Mouse (Mus musculus): ENCODE data around the gene Wt1. TPM values are rescaled to one million over a fixed set of nuclear protein-coding genes. Genes with fewer than 3 reads are reported as not detected.

The Wt1 gene
- polyA plus RNA-seq, 1 experiment from 2014 or later: 3.9 TPM

DNA sequence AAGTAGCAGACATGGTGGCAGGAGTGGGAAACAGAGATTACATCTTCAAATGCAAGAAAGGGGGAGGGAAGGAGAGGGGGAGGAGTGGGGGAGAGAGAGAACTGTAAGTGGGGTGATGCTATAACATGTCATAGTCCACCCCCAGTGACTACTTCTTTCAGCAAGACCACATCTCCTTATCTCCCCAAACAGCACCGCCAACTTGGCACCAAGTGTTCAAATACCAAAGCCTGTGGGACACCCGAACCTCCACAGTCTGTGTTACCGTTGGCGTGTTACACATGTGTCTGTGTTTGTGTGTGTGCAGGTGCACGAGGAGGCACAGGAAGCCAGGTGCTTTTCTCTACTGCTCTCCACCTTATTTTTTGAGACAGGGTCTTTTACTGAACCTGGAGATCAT, 92.9 kb downstream of the Wt1 start:
- no peaks in the 10 kb centered on the region for H3K36me3 ChIP-seq (ENCODE audit: control insufficient read depth, insufficient read depth)
- H3K4me3 ChIP-seq (ENCODE audit: low read depth, low read length): no peak overlapping the region
- no peaks in the 10 kb centered on the region for H3K27me3 ChIP-seq (replicated peaks; ENCODE audit: control insufficient read depth, insufficient read depth, low read length)
- H3K4me2 ChIP-seq (replicated peaks; ENCODE audit: low read depth): no peak overlapping the region
- no peaks in the 10 kb centered on the region; the same call in 1 of the 2 replicates for H3K4me1 ChIP-seq (replicated peaks; ENCODE audit: control insufficient read depth, insufficient read depth, low read length)
- H3K9ac ChIP-seq (ENCODE audit: low read depth, low read length): no peak overlapping the region
- no peak overlapping the region for H3K27ac ChIP-seq (ENCODE audit: low read depth, low read length)
- H3K9me3 ChIP-seq (ENCODE audit: control insufficient read depth): no peaks in the 10 kb centered on the region
- no peak for TF ChIP-seq CTCF (IDR thresholded peaks at IDR 0.05; ENCODE audit: low read depth)
- ATAC-seq: no peak
- 85% methylated on average over 5 of the region's 5 CpGs for WGBS

DNA sequence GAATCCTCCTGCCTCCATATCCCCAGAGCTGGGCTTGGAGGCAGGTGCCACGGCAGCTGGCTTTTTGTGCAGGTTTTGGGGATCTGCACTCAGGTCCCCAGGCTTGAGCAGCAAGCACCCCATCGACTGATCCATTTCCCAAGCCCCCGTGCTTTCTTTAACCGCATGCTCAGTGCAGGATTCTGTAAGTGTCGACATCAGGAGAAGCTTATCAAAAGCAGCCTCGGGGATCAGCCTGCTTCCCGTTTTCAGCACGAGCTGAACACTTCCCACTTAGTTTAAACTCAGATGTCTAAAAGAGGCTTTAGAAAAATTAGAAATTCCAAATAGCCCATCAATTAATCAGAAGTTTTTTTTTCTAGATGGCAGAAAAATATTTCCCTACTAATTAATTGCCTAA, 93.3 kb downstream of the Wt1 start:
- 55% methylated on average over 8 of the region's 8 CpGs for WGBS
- Histone ChIP-seq H3K36me3 (ENCODE audit: control insufficient read depth, insufficient read depth) (no peaks in the 10 kb centered on the region), H3K9me3 (ENCODE audit: control insufficient read depth) (no peaks in the 10 kb centered on the region), H3K27ac (ENCODE audit: low read depth, low read length) (no peak overlapping the region), H3K27me3 (replicated peaks; ENCODE audit: control insufficient read depth, insufficient read depth, low read length) (no peaks in the 10 kb centered on the region), H3K9ac (ENCODE audit: low read depth, low read length) (no peak overlapping the region), H3K4me1 (replicated peaks; ENCODE audit: control insufficient read depth, insufficient read depth, low read length) (no peaks in the 10 kb centered on the region; the same call in 1 of the 2 replicates), H3K4me3 (ENCODE audit: low read depth, low read length) (no peak overlapping the region), H3K4me2 (replicated peaks; ENCODE audit: low read depth) (no peak overlapping the region)
- no peak for TF ChIP-seq CTCF (IDR thresholded peaks at IDR 0.05; ENCODE audit: low read depth)
- ATAC-seq: no peak

GRCm38 (mm10) chr2:105220738-105221303, 94.5 kb downstream of the Wt1 start:
- 77% methylated on average over 9 of the region's 9 CpGs for WGBS
- no peak overlapping the region for H3K4me2 ChIP-seq (replicated peaks; ENCODE audit: low read depth)
- no peak overlapping the region for H3K27ac ChIP-seq (ENCODE audit: low read depth, low read length)
- ATAC-seq: no peak
- H3K4me1 ChIP-seq (replicated peaks; ENCODE audit: control insufficient read depth, insufficient read depth, low read length): no peaks in the 10 kb centered on the region; the same call in 1 of the 2 replicates
- no peaks in the 10 kb centered on the region for H3K27me3 ChIP-seq (replicated peaks; ENCODE audit: control insufficient read depth, insufficient read depth, low read length)
- H3K9ac ChIP-seq (ENCODE audit: low read depth, low read length): no peak overlapping the region
- no peaks in the 10 kb centered on the region for H3K36me3 ChIP-seq (ENCODE audit: control insufficient read depth, insufficient read depth)
- H3K4me3 ChIP-seq (ENCODE audit: low read depth, low read length): no peak overlapping the region
- H3K9me3 ChIP-seq (ENCODE audit: control insufficient read depth): no peaks in the 10 kb centered on the region
- TF ChIP-seq CTCF (IDR thresholded peaks at IDR 0.05; ENCODE audit: low read depth): no peak

Other genes starting within 250 kb of the Wt1 start
- 141 and 145 TPM in 2 replicates for gene Eif3m, start 109.4 kb upstream of the Wt1 start, polyA plus RNA-seq (2015; fragmentation: Nextera tagmentation; extraction: Ambion mirVana)
- not detected in 2 replicates for gene Gm11060, start 34.5 kb upstream of the Wt1 start, polyA plus RNA-seq (2015; fragmentation: Nextera tagmentation; extraction: Ambion mirVana)
- 0.26 and 0.55 TPM in 2 replicates for gene Them7, start 97.8 kb downstream of the Wt1 start, polyA plus RNA-seq (2015; fragmentation: Nextera tagmentation; extraction: Ambion mirVana)

Data from intestine, postnatal 0 days (tissue).